Mouse (Mus musculus) left cerebral cortex, postnatal 14 days (tissue): ENCODE data around the gene Rapgef3. TPM values are rescaled to one million over a fixed set of nuclear protein-coding genes. Genes with fewer than 3 reads are reported as not detected.

Source experiments
- DNase-seq, 2 experiments: peaks; one replicate each; pipeline ENCODE4 v3.0.0; 2021 to 2022; ENCODE audit warnings: low spot score in 2 of 2, mixed read lengths in 1 of 2
- intact Hi-C: fragments of 180-260 bp; cut with DNase I; formaldehyde crosslinking; loops from one replicate; pipeline ENCODE4 v1.15.1; 2025
- total RNA-seq, 2 experiments: library from RNA; stranded (reverse); gene quantifications; 2 replicates each; pipeline ENCODE4 v1.2.3; 2021

Rapgef3 gene
- total RNA-seq, 2 experiments from 2014 or later = 28.9 to 36.7 TPM

- intact Hi-C loops = no loop called here
Observed at GRCm38 (mm10) chr15:97730365-97730764, 37.4 kb downstream of the Rapgef3 start.

GRCm38 (mm10) chr15:97728804-97729203, 39.0 kb downstream of the Rapgef3 start:
- peak in 1 of 2 experiments; percentile 51 for DNase-seq
- intact Hi-C loops = no loop called here

More at GRCm38 (mm10) chr15:97730365-97730764, 37.4 kb downstream of the Rapgef3 start:
- DNase-seq = no peak

DNA sequence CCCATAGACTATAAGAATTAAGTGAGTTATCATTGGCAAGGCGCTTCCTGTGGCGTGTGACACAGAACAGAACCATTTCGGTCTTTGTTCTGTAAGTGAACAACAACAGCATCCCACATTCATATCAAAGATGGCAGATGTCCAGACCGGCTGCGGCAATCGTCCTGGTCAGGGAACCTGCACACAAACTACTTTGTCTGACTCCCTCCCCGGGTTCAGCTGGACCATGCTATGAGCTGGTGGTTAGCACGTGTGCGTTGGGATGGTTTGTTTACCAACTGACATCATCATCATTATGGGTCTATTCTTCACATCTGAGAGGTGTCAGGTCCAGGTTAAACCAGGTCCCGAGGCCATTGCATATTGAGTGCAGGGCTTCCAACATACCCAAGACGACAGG, 39.4 kb downstream of the Rapgef3 start:
- intact Hi-C loops = no loop called here
- DNase-seq = no peak

GRCm38 (mm10) chr15:97727520-97727919, 40.3 kb downstream of the Rapgef3 start:
- no peak for DNase-seq
- intact Hi-C loops = no loop called here

- DNase-seq = no peak
- intact Hi-C loops = no loop called here
Observed at GRCm38 (mm10) chr15:97727048-97727447, 40.7 kb downstream of the Rapgef3 start.

- DNase-seq = no peak
- intact Hi-C loops = no loop called here
Observed at GRCm38 (mm10) chr15:97726310-97726709, 41.5 kb downstream of the Rapgef3 start.

DNA sequence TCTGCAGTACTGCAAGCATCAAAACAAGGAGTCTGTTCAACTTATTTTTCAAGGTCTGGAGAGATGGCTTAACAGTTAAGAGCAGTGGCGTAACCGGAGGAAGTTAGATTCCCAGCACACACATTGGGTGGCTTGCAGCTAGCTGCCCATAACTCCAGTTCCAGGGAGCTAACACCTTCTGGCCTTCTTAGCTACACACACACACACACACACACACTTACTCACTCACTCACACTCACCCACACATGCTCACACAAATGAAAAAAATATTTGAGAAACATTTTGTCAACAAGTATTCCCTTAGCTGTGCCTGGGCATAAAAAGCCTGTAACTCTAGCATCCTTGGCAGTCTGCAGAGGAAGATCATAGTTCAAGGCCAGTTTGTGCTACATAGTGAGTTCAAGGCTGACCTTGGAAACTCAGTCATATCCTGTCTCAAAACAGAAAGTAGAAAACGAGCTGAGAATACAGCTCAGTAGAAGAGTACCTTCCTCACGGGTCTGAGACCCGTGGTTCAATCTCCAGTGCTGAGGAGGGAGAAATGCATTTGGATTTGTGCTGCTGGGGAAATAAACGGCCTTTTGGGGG, 42.5 kb downstream of the Rapgef3 start:
- intact Hi-C loops = no loop called here
- DNase-seq = no peak

DNA sequence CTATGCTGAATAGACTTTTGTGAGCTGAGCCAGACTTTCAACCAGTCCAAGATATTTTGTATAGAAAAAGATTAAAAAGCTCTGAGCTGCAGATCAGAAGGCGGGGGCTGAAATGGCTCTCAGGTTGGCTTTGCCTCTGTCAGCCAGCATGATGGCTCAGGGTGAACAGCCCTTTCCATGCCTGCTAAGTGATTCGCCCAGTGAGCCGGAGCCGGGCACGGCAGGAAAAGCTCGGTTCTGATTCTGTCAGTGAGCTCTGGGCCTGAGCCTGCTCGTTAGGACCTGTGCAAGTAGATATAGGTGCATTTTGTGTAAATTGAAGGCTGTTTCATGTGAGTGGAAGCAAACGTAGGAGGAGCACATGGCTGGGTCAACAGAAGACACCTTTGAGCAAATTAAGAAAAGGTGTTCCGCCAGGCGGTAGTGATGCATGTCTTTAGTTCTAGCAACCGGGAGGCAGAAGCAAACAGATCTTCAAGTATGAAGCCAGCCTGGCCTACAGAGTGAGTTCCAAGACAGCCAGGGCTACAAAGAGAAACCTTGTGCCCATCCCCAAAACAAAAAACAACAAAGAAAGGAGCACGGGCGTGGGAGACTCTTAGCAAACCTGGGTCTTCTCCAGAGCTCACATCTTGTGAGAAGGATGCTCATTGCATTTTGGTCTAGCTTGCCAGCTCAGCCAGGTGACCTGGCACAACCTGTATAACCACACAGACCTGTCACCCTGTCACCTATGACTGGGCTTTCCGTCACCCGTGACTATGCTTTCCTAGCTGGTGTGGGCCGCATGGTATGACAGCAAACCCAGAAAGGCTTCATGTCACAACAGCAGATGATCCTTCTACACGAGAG, 43.2 kb downstream of the Rapgef3 start:
- no peak for DNase-seq
- intact Hi-C loops = no loop called here

DNA sequence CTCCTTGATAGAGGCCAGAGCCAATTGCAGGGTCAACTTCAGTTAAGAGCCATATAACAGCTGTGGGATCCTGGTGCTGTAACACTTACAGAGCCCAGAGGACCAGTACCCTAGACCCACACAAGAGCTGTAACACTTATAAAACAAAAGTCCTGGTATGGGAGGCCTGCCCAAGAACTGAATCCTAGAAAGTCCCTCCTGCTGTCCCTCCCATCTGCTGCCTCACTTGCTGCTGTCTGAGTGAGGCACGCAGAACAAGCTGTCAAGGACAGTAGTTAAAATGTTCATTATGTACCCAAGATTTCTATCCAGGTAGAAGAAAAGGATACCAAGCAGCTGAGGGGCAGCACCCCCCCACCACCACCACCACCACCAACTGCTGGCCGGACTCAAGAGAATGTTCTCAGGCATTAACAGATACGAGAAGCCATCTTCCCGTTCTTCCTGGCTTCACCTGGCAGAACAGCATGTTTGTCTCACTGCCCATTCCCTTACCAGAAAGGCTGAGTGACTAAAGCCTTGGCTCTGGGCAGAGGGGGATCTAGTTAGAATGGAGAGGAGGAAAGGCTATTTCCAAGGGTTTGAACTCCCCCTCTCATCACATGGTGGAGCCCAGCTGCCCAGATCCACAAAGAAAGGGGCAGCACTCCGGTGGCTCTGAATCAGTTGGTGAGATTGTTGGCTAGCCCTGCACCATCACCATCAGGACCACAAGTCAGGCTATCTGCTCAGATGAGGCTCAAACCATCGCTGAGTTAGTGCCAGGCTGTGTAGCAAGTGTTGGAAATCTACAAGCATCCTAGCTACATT, 44.0 kb downstream of the Rapgef3 start:
- intact Hi-C loops = no loop called here
- peak in 1 of 2 experiments; percentile 18 for DNase-seq

- intact Hi-C loops = no loop called here
- no peak for DNase-seq
Observed at GRCm38 (mm10) chr15:97721008-97721701, 46.6 kb downstream of the Rapgef3 start.

DNA sequence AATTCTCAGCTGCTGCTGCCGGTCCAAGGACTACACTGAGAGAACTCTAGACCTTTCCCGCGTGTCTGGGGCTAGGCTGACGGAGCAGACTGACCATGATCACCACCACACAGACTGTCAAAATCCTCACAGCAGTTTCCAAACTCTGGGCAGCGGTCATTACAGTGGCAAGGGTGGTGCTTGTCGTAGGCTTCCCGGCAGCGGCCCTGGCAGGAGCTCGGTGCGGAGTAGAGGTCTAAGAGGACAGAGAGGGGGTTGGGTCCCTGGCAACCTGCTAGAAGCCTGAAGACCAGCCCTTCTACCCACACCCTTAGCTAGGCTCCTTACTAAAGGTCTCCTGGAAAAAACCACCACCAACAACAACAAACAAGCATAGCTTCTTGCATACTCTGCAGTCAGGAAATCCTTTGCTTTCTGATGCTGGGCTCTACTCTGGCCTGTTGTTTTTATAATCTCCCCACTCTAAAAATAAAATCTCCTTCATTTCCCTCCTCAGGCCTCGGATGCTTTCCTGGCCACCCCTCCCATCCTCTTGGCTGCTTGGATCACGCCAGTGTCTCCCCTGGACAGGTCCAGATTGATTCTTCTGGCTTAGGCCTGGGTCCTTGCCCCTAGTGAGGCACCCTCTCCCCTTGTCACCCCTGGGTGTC, 47.6 kb downstream of the Rapgef3 start:
- intact Hi-C loops = no loop called here
- no peak for DNase-seq

DNA sequence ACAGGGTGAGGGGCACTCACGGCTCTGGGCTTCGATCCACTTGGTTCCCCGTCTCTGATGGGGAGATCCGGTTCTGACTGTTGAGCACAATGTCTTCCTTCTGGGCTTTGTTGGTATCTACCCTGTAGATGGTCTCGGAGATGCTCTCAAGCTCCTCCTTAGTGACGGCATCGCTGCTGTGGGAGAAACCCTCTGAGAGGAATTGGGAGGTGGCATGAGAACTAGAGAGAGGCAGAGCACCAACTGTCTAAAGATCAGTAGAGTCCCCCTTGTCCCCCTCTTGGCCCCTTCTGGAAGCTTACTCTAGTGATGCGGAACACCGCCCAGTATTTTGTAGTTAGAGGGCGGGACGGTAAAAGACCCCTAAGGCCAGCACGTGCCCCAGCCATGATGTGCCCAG, 48.3 kb downstream of the Rapgef3 start:
- DNase-seq = no peak
- intact Hi-C loops = loop anchor here (2.0 to 5.0 kb wide), 2 partner anchors 57 to 128 kb away; no protein-coding TSS in a partner anchor

DNA sequence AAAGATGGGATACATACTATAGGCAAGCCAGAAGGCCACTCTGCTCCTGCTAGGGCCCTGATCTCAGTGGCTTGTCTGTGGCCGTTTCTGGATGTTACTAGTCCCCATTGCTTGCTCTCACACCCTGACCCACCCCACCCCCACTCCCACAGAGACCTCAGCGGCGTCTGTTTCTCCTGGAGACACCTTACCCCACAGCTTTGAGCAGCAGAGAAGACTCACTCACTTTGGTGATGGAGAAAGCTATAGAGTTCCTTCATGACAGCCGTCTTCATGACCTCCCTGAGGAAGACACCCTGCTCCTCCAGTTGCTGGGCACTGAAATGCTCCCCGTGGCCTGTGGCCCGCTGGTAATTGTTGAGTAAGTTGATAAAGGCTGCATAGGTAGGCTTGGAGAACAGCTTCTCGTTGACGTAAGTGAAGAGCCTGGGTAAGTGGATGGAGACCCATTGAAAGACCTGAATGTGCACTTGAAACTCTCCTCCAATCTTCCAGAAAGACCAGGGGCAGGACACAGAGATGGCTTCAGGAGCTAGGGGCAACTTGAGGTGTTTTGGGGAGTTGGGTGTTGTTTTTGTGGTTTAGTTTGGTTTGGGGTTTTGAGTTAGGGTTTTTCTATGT, 49.1 kb downstream of the Rapgef3 start:
- no peak for DNase-seq
- intact Hi-C loops = loop anchor here (1.0 to 5.0 kb wide), 3 partner anchors 58 to 235 kb away; no protein-coding TSS in a partner anchor

- intact Hi-C loops = loop anchor here (1.0 to 5.0 kb wide), 3 partner anchors 59 to 235 kb away; no protein-coding TSS in a partner anchor
- peak; percentile 38 to 66 for DNase-seq
Observed at GRCm38 (mm10) chr15:97717861-97718534, 49.8 kb downstream of the Rapgef3 start.

DNA sequence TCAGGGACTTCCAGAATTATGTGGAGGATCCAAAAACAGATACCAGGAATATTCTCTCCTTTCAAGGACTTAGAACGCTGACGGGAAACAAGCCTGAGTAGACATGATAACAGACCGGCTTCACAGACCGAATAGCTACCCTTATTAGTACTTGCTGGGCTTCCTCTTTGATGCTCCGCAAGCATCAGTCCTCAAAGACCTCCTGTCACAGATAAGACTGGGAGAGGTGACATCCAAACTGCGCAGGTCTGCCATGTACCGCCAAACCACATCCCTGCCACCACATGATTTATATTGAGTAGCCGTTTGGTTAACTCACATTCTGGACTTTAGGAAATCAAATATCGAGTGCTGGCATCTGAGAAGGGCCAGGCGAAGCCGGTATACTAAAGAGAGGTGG, 51.0 kb downstream of the Rapgef3 start:
- no peak for DNase-seq
- intact Hi-C loops = loop anchor here (5.0 kb wide), 1 partner anchor 131 kb away; no protein-coding TSS in a partner anchor

GRCm38 (mm10) chr15:97715734-97716133, 52.0 kb downstream of the Rapgef3 start:
- DNase-seq = no peak
- intact Hi-C loops = loop anchor here (5.0 kb wide), 1 partner anchor 132 kb away; no protein-coding TSS in a partner anchor

- intact Hi-C loops = loop anchor here (5.0 kb wide), 1 partner anchor 132 kb away; no protein-coding TSS in a partner anchor
- DNase-seq = no peak
Observed at GRCm38 (mm10) chr15:97715083-97715482, 52.7 kb downstream of the Rapgef3 start.

DNA sequence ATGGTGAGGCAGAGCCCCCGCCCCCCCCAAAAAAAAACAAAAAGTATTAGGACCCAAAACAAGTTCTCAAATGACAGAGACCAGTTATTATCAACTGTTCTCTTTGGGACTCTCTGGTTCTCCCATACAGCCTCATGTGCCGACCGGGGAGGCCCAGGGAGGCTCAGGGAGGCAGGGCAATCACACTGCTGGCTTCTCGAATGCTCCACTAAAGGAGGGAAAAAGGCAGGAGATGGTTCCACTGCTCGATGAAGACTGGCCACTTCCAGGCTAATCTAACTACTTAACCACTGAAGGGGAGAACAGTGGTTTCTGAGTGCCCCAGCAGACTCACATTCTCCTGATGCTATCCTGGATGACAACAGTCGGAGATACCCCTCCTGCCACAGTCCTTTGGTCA, 55.2 kb downstream of the Rapgef3 start:
- intact Hi-C loops = no loop called here
- DNase-seq = no peak
